Mouse (Mus musculus) heart, postnatal 0 days (tissue): ENCODE results near the gene Kitl.

Experiments
- CTCF ChIP-seq: IDR thresholded peaks from 2 replicates; pipeline ENCODE4 v1.5.1; 2016; ENCODE audit warnings: antibody characterized with exemption, control low read depth, low read depth
- EP300 ChIP-seq: IDR thresholded peaks from 2 replicates; pipeline ENCODE4 v1.6.1; 2016; ENCODE audit warnings: antibody characterized with exemption, low read depth

DNA sequence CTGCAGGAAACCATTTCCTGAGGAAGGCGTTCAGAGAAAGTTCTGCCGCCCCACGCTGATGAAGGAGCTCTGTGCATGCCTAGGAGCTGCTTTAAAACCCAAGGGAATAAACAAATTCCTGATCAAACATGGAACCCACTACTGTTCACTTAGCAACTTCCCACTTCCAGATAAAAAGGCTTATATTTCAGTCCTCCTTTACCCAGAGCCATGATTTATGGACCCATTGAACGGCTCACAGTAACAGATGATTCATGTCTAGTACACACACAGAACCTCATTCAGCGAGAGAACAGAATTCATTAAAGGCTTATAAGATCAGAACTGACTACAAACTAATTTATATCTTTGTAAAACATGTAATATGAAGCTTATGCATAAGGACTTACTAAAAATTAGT lies 109.0 kb downstream of the Kitl start:
- TF ChIP-seq CTCF (no peak), EP300 (no peak)
